Mouse (Mus musculus) liver, embryonic 16.5 days (tissue): ENCODE measurements at regions not wholly inside any gene's neighbourhood (a gene's known extent, or its start where the extent isn't known, plus 50 kb on each side); places are given as distances from the start of the nearest gene placed in this dataset.

Experiments used
- ATAC-seq: fragments of 200-750 bp; cut with Nextera tagmentation; 2 replicates; pipeline ENCODE4 v1.8.0; 2017; ENCODE audit warnings: low read depth, mild to moderate bottlenecking, moderate number of reproducible peaks, moderate library complexity
- H3K27ac ChIP-seq: fragments of 300-500 bp; sonication (generic); 2 replicates; pipeline ENCODE4 v1.5.1; 2014; ENCODE audit warnings: mild to moderate bottlenecking, low read length
- H3K27me3 ChIP-seq: fragments of 300-500 bp; sonication (generic); 2 replicates; pipeline ENCODE4 v1.6.1; 2014; ENCODE audit warnings: low read depth, low read length, mixed read lengths; ENCODE audit not compliant: control insufficient read depth, insufficient read depth
- H3K36me3 ChIP-seq: fragments of 300-500 bp; sonication (generic); 2 replicates; pipeline ENCODE4 v1.6.1; 2014; ENCODE audit warnings: mild to moderate bottlenecking; ENCODE audit not compliant: control insufficient read depth, insufficient read depth
- H3K4me1 ChIP-seq: fragments of 300-500 bp; sonication (generic); 2 replicates; pipeline ENCODE4 v1.6.1; 2014; ENCODE audit warnings: low read depth, low read length, mixed read lengths; ENCODE audit not compliant: control insufficient read depth
- H3K4me2 ChIP-seq: fragments of 300-500 bp; sonication (generic); 2 replicates; pipeline ENCODE4 v1.6.1; 2014; ENCODE audit warnings: low read depth, low read length, mixed read lengths
- H3K4me3 ChIP-seq: fragments of 300-500 bp; sonication (generic); 2 replicates; pipeline ENCODE4 v1.5.1; 2014; ENCODE audit warnings: low read depth, mild to moderate bottlenecking, low read length
- H3K9ac ChIP-seq: fragments of 300-500 bp; sonication (generic); 2 replicates; pipeline ENCODE4 v1.6.1; 2014; ENCODE audit warnings: low read depth, low read length
- H3K9me3 ChIP-seq: fragments of 300-500 bp; sonication (generic); replicated peaks from 2 replicates; pipeline ENCODE4 v1.6.1; 2016; ENCODE audit warnings: low read length; ENCODE audit not compliant: control insufficient read depth
- WGBS: fragments of 180-500 bp; shearing (Covaris S2); extraction: QIAGEN DNeasy Blood & Tissue Kit; methylation state at CpG from one replicate; pipeline ENCODE4 v1.1.7; 2014; ENCODE audit not compliant: insufficient replicate concordance; 5-methylcytosine and 5-hydroxymethylcytosine counted together

DNA sequence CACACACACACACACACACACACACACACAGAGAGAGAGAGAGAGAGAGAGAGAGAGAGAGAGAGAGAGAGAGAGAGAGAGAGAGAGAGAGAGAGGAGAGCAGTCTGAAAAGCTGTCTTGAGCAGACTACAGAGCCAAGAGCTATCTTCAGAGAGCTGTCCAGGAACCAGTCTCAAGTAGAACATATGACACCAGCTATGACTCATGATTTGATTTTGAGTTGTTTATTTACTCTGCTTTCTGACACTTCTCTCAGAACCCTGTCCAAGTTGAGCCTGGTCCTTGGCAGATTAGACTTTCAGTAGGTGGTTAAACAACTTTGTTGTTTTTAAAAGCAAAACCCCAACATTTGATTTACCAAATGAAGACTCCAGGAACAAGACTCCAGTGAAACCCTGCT is 420.8 kb upstream of the Lcorl start:
- H3K27me3 ChIP-seq = no peaks in the 10 kb centered on the region
- no peak overlapping the region for H3K9ac ChIP-seq
- H3K4me1 ChIP-seq = no peaks in the 10 kb centered on the region
- H3K4me2 ChIP-seq = no peak overlapping the region
- no peak for ATAC-seq
- H3K9me3 ChIP-seq = no peaks in the 10 kb centered on the region
- no peak overlapping the region for H3K4me3 ChIP-seq
- H3K27ac ChIP-seq = no peak overlapping the region
- no peaks in the 10 kb centered on the region for H3K36me3 ChIP-seq

GRCm38 (mm10) chr5:46256730-46257129 is 399.3 kb upstream of the Lcorl start:
- no peaks in the 10 kb centered on the region for H3K27me3 ChIP-seq
- WGBS = 61% methylated on average over 6 of the region's 6 CpGs
- no peaks in the 10 kb centered on the region for H3K9me3 ChIP-seq
- H3K27ac ChIP-seq = no peak overlapping the region
- no peak overlapping the region for H3K4me2 ChIP-seq
- no peaks in the 10 kb centered on the region for H3K4me1 ChIP-seq
- H3K36me3 ChIP-seq = no peaks in the 10 kb centered on the region
- no peak overlapping the region for H3K4me3 ChIP-seq
- ATAC-seq = no peak
- H3K9ac ChIP-seq = no peak overlapping the region

GRCm38 (mm10) chr5:46253940-46254339 is 396.5 kb upstream of the Lcorl start:
- no peaks in the 10 kb centered on the region for H3K27me3 ChIP-seq
- ATAC-seq = no peak
- no peaks in the 10 kb centered on the region for H3K9me3 ChIP-seq
- H3K9ac ChIP-seq = no peak overlapping the region
- H3K36me3 ChIP-seq = no peaks in the 10 kb centered on the region
- no peak overlapping the region for H3K27ac ChIP-seq
- no peak overlapping the region for H3K4me2 ChIP-seq
- H3K4me1 ChIP-seq = no peaks in the 10 kb centered on the region
- no peak overlapping the region for H3K4me3 ChIP-seq

- no peaks in the 10 kb centered on the region for H3K4me1 ChIP-seq
- ATAC-seq = no peak
- H3K9me3 ChIP-seq = no peaks in the 10 kb centered on the region
- WGBS = 56% methylated on average over 5 of the region's 5 CpGs
- H3K27ac ChIP-seq = no peak overlapping the region
- H3K36me3 ChIP-seq = no peaks in the 10 kb centered on the region
- H3K4me3 ChIP-seq = no peak overlapping the region
- H3K27me3 ChIP-seq = no peaks in the 10 kb centered on the region
- H3K9ac ChIP-seq = no peak overlapping the region
- H3K4me2 ChIP-seq = no peak overlapping the region
These were observed 378.1 kb upstream of the Lcorl start for GRCm38 (mm10) chr5:46235364-46236067.

DNA sequence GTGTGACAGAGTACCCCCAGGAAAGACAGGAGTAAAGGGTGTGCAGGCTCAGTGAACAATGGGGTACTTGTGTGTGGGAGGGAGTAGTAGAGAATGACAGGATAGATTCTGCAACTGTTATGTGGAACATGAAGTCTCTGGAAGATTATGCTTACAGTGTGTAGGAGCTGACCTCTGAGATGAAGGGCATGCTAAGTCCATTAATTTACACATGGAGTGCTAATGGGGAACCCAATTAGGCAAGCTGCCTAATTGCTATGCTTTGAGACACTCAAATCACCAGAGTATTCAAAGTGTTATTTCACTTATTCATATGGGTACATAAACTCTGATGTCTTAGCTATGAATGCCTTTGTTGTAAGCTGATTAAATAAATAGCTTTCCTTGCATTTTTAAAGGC is 375.4 kb upstream of the Lcorl start:
- ATAC-seq = no peak
- no peaks in the 10 kb centered on the region for H3K27me3 ChIP-seq
- no peaks in the 10 kb centered on the region for H3K9me3 ChIP-seq
- H3K36me3 ChIP-seq = no peaks in the 10 kb centered on the region
- H3K9ac ChIP-seq = no peak overlapping the region
- no peak overlapping the region for H3K27ac ChIP-seq
- H3K4me1 ChIP-seq = no peaks in the 10 kb centered on the region
- H3K4me3 ChIP-seq = no peak overlapping the region
- H3K4me2 ChIP-seq = no peak overlapping the region

DNA sequence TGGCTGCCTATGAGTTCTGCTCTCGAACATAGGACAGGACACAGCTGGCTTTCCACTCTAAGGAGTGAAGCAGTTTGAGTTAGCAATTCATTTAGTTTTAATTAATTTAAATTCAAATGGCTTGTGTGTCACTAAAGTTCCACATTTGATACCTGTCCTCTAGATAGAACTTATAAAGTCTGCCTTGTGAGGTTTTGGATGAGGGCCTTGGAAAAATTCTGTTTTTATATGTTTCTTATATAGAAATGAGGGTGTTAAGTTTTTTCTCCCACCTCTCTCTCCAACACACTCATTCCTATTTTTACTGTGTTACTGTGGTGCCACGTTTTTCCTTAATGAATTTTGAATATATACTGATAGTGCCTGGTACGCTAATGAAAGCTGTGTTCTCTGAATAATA is 371.3 kb upstream of the Lcorl start:
- Histone ChIP-seq H3K4me3 (no peak overlapping the region), H3K27me3 (no peaks in the 10 kb centered on the region), H3K4me1 (no peaks in the 10 kb centered on the region), H3K9me3 (no peaks in the 10 kb centered on the region), H3K27ac (no peak overlapping the region), H3K9ac (no peak overlapping the region), H3K36me3 (no peaks in the 10 kb centered on the region), H3K4me2 (no peak overlapping the region)
- no peak for ATAC-seq
- 51% methylated on average over 3 of the region's 3 CpGs for WGBS

DNA sequence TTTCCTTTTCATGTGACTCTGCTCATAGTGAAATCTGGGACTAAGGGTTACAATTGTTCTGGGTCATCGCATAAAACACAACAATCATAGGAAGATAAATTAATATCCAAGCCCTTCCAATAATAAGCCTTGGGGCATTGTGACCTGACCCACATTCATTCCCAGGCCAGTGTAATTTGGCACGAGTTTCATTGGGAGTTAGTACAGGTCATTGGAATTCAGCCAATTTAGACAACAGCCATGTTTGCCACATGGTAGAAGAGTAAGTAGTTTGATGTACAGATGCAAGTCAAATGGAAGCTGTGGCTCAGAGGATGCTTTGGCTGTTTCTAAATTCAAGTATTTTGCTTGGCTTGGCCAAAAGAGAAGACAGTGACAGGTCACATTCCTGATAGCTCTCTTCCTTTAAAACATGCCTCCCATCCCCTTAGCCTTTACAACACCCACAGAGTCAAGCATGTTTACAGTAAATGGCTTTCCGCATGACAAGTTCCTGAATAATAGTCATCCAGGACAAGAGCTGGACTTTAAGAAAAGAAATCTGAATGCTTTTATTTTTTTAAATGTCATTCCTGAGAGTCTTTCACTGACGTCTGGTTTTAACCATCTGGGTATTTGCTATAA is 355.5 kb upstream of the Lcorl start:
- 61% methylated on average over 4 of the region's 4 CpGs for WGBS
- no peaks in the 10 kb centered on the region for H3K9me3 ChIP-seq
- no peak for ATAC-seq

GRCm38 (mm10) chr5:46209076-46209475 is 351.7 kb upstream of the Lcorl start:
- H3K4me1 ChIP-seq = no peaks in the 10 kb centered on the region
- H3K4me2 ChIP-seq = no peak overlapping the region
- no peak for ATAC-seq
- H3K27ac ChIP-seq = no peak overlapping the region
- H3K27me3 ChIP-seq = no peaks in the 10 kb centered on the region
- H3K36me3 ChIP-seq = no peaks in the 10 kb centered on the region
- no peaks in the 10 kb centered on the region for H3K9me3 ChIP-seq
- no peak overlapping the region for H3K9ac ChIP-seq
- 44% methylated on average over 2 of the region's 2 CpGs for WGBS
- no peak overlapping the region for H3K4me3 ChIP-seq

More for the DNA sequence above, 355.5 kb upstream of the Lcorl start:
- Histone ChIP-seq H3K27ac (no peak overlapping the region), H3K4me2 (no peak overlapping the region), H3K9ac (no peak overlapping the region), H3K27me3 (no peaks in the 10 kb centered on the region), H3K4me1 (no peaks in the 10 kb centered on the region), H3K36me3 (no peaks in the 10 kb centered on the region), H3K4me3 (no peak overlapping the region)

DNA sequence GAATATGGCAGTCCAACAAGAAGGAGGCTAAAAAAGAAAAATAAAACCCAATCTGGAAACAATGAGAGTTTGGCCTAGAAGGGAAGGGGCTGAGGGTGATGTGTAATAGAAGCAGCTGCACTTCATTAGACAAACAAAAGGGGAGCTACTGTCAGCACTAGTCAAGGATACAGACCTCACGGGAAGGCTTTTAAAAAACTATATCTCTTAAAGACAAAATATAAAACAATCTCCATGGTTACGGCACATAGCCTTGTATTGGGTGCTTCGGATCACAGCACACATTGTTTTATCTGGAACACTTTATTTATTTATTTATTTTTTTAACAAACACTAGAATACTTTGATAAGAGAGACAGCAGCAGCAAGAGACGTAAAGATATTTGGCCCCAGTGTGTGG is 346.3 kb upstream of the Lcorl start:
- Histone ChIP-seq H3K36me3 (no peaks in the 10 kb centered on the region), H3K4me2 (no peak overlapping the region), H3K9ac (no peak overlapping the region), H3K27ac (no peak overlapping the region), H3K4me1 (no peaks in the 10 kb centered on the region), H3K4me3 (no peak overlapping the region), H3K27me3 (no peaks in the 10 kb centered on the region), H3K9me3 (no peaks in the 10 kb centered on the region)
- no peak for ATAC-seq
- 61% methylated on average over 4 of the region's 4 CpGs for WGBS
